Mouse (Mus musculus): ENCODE measurements around the gene Cct5.

Cct5 gene

GRCm38 (mm10) chr15:31563577-31564546 lies 37.7 kb downstream of the Cct5 start:
- DNase-seq: no peak

- DNase-seq: no peak
Observed at GRCm38 (mm10) chr15:31562847-31563246, 38.8 kb downstream of the Cct5 start.

GRCm38 (mm10) chr15:31561976-31562375 lies 39.6 kb downstream of the Cct5 start:
- no peak for DNase-seq

- no peak for DNase-seq
Observed at GRCm38 (mm10) chr15:31561390-31561789, 40.2 kb downstream of the Cct5 start.

GRCm38 (mm10) chr15:31554855-31555254 lies 46.7 kb downstream of the Cct5 start:
- DNase-seq: no peak

- no peak for DNase-seq
Observed at GRCm38 (mm10) chr15:31550381-31550780, 51.2 kb downstream of the Cct5 start.

GRCm38 (mm10) chr15:31547421-31547820 lies 54.2 kb downstream of the Cct5 start:
- no peak for DNase-seq

- no peak for DNase-seq
Observed at GRCm38 (mm10) chr15:31546291-31546690, 55.3 kb downstream of the Cct5 start.

- DNase-seq: no peak
Observed at GRCm38 (mm10) chr15:31545058-31545457, 56.5 kb downstream of the Cct5 start.

GRCm38 (mm10) chr15:31543246-31543645 lies 58.4 kb downstream of the Cct5 start:
- no peak for DNase-seq

- DNase-seq: no peak
Observed at GRCm38 (mm10) chr15:31542013-31542958, 59.3 kb downstream of the Cct5 start.

All from cerebellum, postnatal 10 days (tissue).